Mouse (Mus musculus): ENCODE data around the gene Igf2bp3.

Igf2bp3 gene

DNA sequence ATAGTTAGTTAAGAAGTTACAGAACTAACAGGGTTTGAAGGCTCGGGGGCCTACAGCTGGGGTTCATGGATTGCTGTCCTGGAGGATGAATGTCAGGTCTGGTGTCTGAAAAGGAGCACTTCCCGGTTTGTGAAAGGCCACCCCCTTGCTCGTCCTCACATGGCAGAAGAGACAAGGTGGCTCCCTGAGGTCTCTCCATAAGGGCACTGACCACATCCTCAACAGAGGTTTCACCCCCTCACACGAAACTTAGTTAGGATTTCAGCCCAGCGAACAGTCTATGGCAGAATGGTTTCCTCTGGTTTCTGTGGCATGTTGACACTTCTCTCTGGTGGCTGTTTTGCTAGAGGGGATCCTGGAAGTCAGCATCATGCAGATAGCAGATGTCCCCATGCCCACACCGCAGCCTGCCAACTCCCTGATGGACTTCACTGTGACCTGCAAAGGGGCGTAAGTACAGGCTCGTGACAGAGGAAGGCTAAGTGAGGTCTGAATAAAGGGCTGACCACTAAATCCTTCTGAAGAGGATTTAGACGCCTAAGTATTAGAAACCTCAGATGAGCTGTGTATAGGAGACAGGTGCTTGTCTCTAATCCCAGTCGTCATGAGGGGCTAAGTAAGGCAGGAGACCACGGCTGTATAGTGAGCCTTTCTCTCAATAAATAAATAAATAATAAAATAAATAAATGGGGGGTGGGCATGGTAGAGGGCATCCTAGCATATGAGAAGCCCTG, 163.9 kb downstream of the Igf2bp3 start:
- CTCF ChIA-PET = interaction anchor here in 1 of 4 experiments (2.4 kb wide), 1 partner anchor 11 kb away, joined by 5 read pairs; no protein-coding TSS in a partner anchor

GRCm38 (mm10) chr6:49048395-49048794, 166.4 kb downstream of the Igf2bp3 start:
- POLR2A ChIA-PET = interaction anchor here in 3 of 4 experiments (0.7 to 2.4 kb wide), 9 partner anchors 9 to 216 kb away, joined by 3 to 7 read pairs (median 4); partner anchors contain the start of genes Gpnmb (in 1 of the 3), Malsu1 (in 1 of the 3) and Tra2a (in 1 of the 3)
- CTCF ChIA-PET = interaction anchor here in 2 of 4 experiments (0.7 to 2.4 kb wide), 3 partner anchors 9 kb away, joined by 3 to 5 read pairs (median 4); no protein-coding TSS in a partner anchor

More for the DNA sequence above, 163.9 kb downstream of the Igf2bp3 start:
- POLR2A ChIA-PET = interaction anchor here in 1 of 4 experiments (1.3 kb wide), 1 partner anchor 27 kb away, joined by 3 read pairs; no protein-coding TSS in a partner anchor

DNA sequence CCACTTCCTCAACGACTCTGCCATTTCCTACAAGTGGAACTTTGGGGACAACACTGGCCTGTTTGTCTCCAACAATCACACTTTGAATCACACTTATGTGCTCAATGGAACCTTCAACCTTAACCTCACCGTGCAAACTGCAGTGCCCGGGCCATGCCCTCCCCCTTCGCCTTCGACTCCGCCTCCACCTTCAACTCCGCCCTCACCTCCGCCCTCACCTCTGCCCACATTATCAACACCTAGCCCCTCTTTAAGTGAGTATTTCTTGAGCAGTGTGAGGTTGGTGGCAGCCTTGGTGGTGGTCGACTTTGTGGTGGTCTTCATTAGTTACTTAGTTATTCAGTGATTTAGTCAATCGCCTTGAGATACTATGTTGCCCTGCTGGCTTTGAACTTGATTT, 166.9 kb downstream of the Igf2bp3 start:
- CTCF ChIA-PET = interaction anchor here in 2 of 4 experiments (0.7 to 1.1 kb wide), 2 partner anchors 8 to 10 kb away, joined by 3 to 4 read pairs; no protein-coding TSS in a partner anchor
- POLR2A ChIA-PET = interaction anchor here in 2 of 4 experiments (0.7 to 2.4 kb wide), 6 partner anchors 10 to 216 kb away, joined by 3 to 7 read pairs (median 4); partner anchors contain the start of genes Gpnmb (in 1 of the 2), Malsu1 (in 1 of the 2) and Tra2a (in 1 of the 2)

DNA sequence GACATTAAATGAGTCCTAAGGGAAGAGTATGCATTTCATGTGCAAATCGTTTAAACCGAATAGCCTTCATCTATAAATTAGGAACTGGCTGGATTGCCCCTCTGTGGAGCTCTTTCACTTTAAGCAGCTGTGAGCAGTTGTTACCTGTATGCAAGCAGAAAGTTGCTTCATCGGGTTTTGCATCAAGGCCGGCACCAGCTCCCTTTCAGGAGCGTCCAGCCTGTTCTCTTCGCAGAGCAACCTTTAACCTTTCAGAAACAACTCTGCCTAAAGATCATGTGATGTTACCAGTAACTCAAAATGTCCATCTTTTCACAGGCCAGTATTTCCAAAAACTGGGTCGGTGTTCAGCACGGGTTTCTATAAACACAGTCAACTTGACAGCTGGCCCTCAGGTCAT, 167.8 kb downstream of the Igf2bp3 start:
- CTCF ChIA-PET = interaction anchor here in 3 of 4 experiments (0.6 to 0.9 kb wide), 3 partner anchors 11 to 229 kb away, joined by 3 read pairs; no protein-coding TSS in a partner anchor
- POLR2A ChIA-PET = interaction anchor here in 2 of 4 experiments (0.6 to 2.4 kb wide), 3 partner anchors 11 to 86 kb away, joined by 3 to 7 read pairs (median 3); no protein-coding TSS in a partner anchor

GRCm38 (mm10) chr6:49046502-49046901, 168.3 kb downstream of the Igf2bp3 start:
- CTCF ChIA-PET = interaction anchor here in 2 of 4 experiments (0.7 to 0.9 kb wide), 2 partner anchors 11 to 229 kb away, joined by 3 read pairs; no protein-coding TSS in a partner anchor
- POLR2A ChIA-PET = interaction anchor here in 2 of 4 experiments (0.6 to 2.4 kb wide), 3 partner anchors 11 to 86 kb away, joined by 3 to 7 read pairs (median 3); no protein-coding TSS in a partner anchor

GRCm38 (mm10) chr6:49039470-49040180, 175.1 kb downstream of the Igf2bp3 start:
- ChIA-PET POLR2A (interaction anchor here in 1 of 4 experiments (0.6 to 1.3 kb wide), 4 partner anchors 16 to 328 kb away, joined by 3 read pairs; partner anchors contain the start of genes Fam221a and Malsu1), CTCF (interaction anchor here in 3 of 4 experiments (0.6 to 1.6 kb wide), 14 partner anchors 9 to 394 kb away, joined by 3 to 5 read pairs (median 4); partner anchors contain the start of gene Malsu1 (in 1 of the 3))

DNA sequence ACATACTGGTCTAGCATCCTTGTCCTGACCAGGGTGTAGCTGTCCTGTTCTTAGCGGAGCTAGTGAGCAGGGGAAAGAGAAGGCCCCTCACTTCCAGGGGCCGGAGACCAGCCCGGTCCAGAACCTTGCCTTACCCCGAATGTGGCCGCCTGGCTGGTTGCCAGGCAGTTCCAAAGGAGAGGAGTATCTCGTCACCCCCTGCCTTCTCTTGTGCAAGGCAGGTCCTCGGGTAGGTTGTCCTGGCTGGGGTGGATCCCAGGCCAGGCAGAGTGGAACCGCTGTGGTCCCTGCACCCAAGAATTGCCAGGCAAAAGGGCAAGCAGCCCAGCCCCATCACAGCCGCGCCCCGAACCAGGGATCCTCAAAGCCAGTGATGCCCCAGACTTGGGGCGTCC, 177.5 kb downstream of the Igf2bp3 start:
- CTCF ChIA-PET = interaction anchor here in 2 of 4 experiments (0.6 to 1.6 kb wide), 5 partner anchors 14 to 150 kb away, joined by 3 to 10 read pairs (median 4); no protein-coding TSS in a partner anchor
- POLR2A ChIA-PET = interaction anchor here in 3 of 4 experiments (0.5 to 8.4 kb wide), 11 partner anchors 9 to 227 kb away, joined by 3 to 122 read pairs (median 4); partner anchors contain the start of genes Malsu1 (in 1 of the 3) and Tra2a (in 1 of the 3)

DNA sequence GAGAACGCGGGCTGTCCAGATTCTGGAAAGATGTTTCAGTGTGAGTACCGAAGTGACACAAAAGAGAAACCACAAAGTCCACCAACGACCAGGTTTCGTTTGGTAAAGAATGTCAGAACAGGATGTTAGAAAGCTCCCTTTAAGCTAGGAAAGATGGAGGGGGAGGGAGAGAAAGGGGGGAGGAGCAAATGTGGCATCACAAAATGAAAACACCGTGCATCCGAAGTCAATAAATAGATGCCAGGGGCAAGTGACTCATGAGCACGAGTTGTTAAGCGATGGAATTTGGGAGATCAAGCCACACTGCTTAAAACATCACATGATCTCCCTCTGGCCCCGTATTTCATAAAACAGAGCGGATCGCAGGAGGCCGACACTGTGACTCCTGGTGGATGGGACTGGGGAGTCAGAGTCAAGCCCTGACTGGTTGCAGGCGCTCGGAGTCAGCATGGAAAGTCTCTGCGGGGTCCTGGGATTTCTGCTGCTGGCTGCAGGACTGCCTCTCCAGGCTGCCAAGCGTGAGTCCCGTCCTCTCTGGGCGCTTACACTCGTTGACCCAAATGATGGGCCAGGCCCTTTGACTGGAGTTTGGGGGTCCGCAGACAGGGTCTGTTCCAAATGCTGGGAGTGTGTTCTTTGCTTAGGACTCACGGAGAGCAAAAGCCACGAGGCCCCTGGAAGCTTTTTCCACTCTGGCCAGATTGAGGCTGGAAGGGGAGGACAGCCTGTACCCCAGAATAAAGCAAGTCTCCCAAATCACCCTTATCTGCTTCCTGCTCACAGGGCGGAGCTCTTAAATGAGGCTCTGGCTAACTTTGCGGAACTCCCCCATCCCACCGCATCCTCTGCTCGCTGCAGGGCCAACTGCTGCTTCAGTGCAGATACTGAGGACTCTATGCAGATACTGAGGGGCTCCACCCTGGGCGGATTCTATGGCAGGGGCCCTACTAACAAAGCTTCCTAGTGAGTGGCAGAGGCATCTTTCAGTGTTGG, 178.2 kb downstream of the Igf2bp3 start, which contains the start of gene Gpnmb:
Gene Gpnmb (plus strand): TSS at position 272 of the 993 bp plus-strand sequence.
- POLR2A ChIA-PET = interaction anchor here in 3 of 4 experiments (0.5 to 8.4 kb wide), 19 partner anchors 8 to 1434 kb away, joined by 3 to 122 read pairs (median 4); partner anchors contain the start of genes Malsu1 (in 1 of the 3) and Tra2a (in 1 of the 3)
- CTCF ChIA-PET = interaction anchor here in 3 of 4 experiments (0.5 to 1.6 kb wide), 8 partner anchors 13 to 340 kb away, joined by 3 to 10 read pairs (median 4); no protein-coding TSS in a partner anchor

Data from embryonic stem cell, embryonic (primary cell).